Mouse (Mus musculus) G1E-ER4 (cell line): ENCODE measurements around the gene Col25a1. TPM values are rescaled to one million over a fixed set of nuclear protein-coding genes. Genes with fewer than 3 reads are reported as not detected.

ENCODE experiments used
- GATA1 ChIP-seq: IDR thresholded peaks from one replicate; pipeline ENCODE4 v1.8.0; 2012; ENCODE audit warnings: low read length, inconsistent platforms
- polyA plus RNA-seq: library from polyadenylated mRNA; stranded (reverse); fragments of >175 nt; gene quantifications from 2 replicates; pipeline ENCODE4 v1.2.3, GENCODE M21; 2012

Gene Col25a1
- polyA plus RNA-seq, 1 experiment: not detected

GRCm38 (mm10) chr3:130214631-130215030, 83.3 kb downstream of the Col25a1 start:
- TF ChIP-seq GATA1: no peak

DNA sequence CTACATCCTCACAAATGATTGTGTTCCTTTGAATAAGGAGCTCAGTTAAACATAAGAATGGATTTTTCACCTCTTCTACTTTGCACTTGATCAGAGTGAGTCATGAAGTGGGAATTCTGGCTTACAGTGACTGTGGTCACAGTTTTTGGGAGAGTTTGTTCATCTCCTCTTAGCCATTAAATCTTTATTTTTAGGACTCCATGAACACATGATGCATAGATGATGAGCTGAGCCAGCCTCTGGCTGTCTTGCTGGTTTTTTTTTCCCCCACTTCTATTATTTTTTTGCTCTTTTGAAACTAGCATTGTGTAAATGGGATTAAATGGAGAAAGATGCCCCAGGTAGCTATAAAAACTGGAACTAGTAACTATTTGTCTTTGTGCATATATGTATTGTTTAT, 84.8 kb downstream of the Col25a1 start:
- no peak for TF ChIP-seq GATA1

DNA sequence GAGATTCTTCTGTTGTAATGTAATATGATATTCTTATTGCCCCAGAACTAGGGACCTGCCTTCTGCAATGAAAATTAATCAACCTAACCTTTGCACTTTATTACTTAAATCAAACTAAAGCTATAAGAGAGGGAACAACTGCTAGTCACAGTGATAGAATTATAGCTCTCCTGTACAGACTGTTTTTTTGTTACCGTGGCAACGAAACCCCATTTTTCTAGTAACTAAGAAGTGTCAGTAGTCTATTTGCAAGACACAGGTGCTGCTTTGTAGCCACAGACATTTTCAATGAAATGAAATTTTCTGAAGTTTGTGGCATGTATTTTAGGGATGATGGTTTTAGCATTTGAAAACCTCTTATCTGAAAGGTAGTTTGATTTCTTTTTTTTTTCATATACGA, 85.3 kb downstream of the Col25a1 start:
- TF ChIP-seq GATA1: no peak

DNA sequence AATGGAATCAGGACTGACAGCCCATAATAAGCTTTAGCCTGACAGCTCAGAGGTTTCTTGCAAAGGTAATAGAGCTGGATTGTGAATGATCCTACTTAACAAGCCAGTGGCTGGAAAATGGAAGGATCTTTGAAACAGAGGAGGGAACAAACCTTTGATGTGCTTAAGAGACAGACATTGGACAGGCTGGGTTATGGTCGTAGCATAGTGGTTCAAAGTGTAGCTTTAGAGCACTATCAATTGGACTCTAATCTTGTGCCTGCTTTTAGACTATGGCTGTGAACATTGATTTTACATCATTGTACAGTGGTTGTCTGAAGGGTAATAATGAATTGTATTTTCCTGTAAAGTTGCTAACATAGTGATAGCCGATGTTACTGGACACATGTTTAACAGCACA, 86.4 kb downstream of the Col25a1 start:
- TF ChIP-seq GATA1: no peak

GRCm38 (mm10) chr3:130218232-130218728, 87.0 kb downstream of the Col25a1 start:
- no peak for TF ChIP-seq GATA1

- TF ChIP-seq GATA1: no peak
Observed at GRCm38 (mm10) chr3:130220811-130221210, 89.5 kb downstream of the Col25a1 start.

DNA sequence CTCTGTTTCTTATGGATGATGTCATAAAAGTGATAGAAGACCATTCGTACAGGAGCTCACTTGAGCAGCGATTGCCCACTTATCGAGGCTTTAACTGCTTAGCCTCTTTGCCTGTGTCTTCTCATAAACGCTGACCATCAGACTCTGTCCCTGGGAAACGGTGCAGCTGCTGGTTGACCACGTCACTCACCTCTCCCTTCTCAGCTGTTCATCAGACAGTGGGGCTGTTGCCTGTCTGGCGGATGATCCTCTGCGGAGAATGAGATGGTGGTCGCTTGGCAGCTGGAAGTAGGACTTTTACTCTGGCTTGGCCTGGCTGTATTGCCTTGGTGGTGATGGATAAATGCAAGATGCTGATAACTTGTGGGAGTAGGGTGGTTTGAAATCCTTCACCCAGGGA, 96.9 kb downstream of the Col25a1 start:
- no peak for TF ChIP-seq GATA1

DNA sequence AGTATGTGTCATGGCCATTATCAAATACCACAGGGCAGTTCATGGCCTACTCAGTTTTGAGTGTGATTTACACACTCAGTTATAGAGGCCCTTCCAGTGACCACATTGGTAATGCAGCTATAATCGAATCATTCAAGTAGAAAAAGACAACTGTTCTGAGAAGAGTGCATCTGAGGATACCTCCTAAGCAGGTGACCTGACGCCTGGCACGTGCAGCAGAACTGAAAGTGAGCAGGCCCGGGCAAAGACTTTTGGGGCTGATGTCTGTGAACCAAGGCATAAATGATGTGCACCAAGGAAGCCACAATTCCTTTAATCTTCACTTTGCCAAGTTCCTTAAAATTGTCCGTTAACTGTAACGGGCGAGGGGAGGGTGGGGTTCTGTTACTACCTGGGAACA, 101.6 kb downstream of the Col25a1 start:
- TF ChIP-seq GATA1: no peak

DNA sequence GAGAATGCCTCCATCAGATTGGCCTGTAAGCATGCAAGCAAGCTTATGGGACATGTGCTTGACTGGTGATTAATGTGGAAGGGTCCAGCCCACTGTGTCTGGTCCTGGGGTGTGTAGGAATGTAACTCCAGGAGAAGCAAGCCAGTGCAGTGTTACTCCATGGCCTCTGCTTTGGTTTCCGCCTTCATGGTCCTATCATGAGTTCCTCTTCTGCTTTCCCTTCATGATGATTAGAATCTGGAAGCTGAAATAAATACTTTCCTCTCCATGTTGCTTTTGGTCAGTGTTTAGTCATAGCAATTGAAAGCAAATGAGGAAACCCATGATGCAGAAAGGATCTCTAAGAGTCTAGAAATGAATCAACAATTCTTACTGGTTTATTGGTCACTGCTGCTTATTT, 103.9 kb downstream of the Col25a1 start:
- no peak for TF ChIP-seq GATA1

DNA sequence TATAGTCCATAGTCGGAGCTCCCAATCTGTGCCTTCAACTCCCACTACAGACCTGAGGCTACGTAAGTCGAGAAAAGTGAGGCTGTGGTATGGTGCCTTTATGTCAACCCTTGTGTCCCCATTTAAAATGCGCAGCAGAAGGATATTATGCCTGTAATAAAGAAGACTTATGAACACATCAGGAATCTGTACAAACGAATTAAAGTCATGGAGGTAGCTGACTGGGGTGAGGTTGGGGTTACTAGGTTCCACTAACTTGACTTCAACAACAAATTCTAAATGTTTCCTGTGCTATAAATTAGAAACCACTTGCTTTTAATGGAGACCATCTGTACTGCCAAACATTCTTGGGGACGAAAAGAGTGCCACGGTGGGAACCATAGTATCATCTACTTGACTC, 104.8 kb downstream of the Col25a1 start:
- no peak for TF ChIP-seq GATA1

GRCm38 (mm10) chr3:130237852-130238251, 106.6 kb downstream of the Col25a1 start:
- TF ChIP-seq GATA1: no peak

GRCm38 (mm10) chr3:130241924-130242323, 110.6 kb downstream of the Col25a1 start:
- TF ChIP-seq GATA1: no peak

DNA sequence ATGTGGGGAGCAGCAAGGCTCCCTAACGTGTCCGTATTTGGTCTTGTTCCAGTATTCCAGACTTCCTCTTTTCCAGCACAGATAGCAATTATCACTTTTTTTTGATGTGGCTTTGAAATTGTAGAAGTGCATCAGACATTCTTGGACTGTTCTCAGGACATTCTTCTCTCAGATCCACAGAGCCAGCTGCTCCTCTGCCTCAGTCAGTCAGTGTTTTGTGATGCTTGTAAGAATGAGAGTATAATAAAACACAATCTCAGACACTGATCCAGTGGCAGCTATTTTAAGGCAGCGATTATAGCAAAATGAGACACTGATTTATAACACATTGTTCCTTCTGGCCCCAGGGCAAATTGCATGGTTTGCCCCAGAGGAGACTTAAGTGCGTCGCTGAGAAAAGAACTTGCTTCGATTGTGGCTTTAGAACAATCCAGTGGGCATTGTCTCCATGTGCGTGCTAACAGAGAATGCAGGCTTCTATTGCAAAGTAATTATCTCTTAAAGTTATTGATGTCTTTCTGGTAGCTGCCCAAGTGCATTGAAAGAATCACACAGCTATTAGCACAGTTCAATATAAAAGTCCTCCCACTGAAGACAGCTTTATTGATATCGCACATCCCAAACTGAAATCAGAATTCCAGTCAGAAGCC, 111.5 kb downstream of the Col25a1 start:
- no peak for TF ChIP-seq GATA1

- no peak for TF ChIP-seq GATA1
Observed at GRCm38 (mm10) chr3:130252355-130252754, 121.1 kb downstream of the Col25a1 start.

- no peak for TF ChIP-seq GATA1
Observed at GRCm38 (mm10) chr3:130256059-130256458, 124.8 kb downstream of the Col25a1 start.

GRCm38 (mm10) chr3:130256610-130257009, 125.3 kb downstream of the Col25a1 start:
- TF ChIP-seq GATA1: no peak

GRCm38 (mm10) chr3:130259670-130260069, 128.4 kb downstream of the Col25a1 start:
- no peak for TF ChIP-seq GATA1

GRCm38 (mm10) chr3:130260316-130260715, 129.0 kb downstream of the Col25a1 start:
- no peak for TF ChIP-seq GATA1
